Mouse (Mus musculus) CD4-positive helper T cell, adult 2 months (primary cell): ENCODE measurements around the gene Il21r.

Experiments
- DNase-seq: peaks from one replicate; pipeline ENCODE4 v3.0.0-alpha.2; 2012; ENCODE audit warnings: low read depth, missing footprints, low spot score

The Il21r gene

DNA sequence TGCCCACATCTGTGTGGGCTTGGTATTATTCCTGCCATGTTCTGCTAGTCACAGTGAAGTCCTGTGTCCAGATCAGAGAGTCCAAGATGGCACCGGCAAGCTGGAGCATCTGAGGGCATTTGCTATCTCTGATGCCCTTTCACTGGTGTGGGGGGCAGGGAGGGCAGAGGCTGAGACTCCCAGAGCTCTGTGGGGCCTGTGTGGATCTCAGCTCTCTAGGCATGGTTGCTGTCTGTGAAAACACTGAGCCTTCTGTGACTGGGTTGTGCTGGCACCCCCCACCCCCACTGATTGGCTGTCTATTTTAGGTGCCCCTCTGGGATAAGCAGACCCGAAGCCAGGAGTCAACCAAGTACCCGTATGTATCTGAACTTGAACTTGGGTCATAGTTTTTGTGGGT, 28.4 kb upstream of the Il21r start:
- no peak for DNase-seq

DNA sequence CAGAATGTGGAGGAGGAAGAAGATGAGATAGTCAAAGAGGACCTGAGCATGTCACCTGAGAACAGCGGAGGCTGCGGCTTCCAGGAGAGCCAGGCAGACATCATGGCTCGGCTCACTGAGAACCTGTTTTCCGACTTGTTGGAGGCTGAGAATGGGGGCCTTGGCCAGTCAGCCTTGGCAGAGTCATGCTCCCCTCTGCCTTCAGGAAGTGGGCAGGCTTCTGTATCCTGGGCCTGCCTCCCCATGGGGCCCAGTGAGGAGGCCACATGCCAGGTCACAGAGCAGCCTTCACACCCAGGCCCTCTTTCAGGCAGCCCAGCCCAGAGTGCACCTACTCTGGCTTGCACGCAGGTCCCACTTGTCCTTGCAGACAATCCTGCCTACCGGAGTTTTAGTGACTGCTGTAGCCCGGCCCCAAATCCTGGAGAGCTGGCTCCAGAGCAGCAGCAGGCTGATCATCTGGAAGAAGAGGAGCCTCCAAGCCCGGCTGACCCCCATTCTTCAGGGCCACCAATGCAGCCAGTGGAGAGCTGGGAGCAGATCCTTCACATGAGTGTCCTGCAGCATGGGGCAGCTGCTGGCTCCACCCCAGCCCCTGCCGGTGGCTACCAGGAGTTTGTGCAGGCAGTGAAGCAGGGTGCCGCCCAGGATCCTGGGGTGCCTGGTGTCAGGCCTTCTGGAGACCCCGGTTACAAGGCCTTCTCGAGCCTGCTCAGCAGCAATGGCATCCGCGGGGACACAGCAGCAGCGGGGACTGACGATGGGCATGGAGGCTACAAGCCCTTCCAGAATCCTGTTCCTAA, 27.3 kb upstream of the Il21r start:
- peak; percentile 24 for DNase-seq

DNA sequence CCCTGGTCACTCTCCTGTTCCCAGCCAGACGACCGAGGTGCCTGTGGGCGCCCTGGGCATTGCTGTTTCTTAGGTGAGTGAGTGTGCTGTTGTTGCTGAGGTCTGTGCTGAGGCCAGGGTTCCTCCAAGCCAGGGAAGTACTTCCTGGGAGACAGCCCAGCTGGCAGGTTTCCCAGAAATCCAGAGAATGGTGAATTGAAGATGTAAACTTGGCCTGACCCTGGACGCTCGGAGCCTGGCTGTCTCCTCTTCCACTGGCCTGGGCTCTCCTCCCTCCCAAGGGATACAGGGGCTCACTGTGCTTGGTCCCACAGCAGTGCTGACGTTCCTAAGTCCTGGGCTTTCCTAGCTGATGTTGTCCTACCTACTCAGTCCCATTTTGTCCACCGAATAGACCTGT, 26.2 kb upstream of the Il21r start:
- DNase-seq: no peak

DNA sequence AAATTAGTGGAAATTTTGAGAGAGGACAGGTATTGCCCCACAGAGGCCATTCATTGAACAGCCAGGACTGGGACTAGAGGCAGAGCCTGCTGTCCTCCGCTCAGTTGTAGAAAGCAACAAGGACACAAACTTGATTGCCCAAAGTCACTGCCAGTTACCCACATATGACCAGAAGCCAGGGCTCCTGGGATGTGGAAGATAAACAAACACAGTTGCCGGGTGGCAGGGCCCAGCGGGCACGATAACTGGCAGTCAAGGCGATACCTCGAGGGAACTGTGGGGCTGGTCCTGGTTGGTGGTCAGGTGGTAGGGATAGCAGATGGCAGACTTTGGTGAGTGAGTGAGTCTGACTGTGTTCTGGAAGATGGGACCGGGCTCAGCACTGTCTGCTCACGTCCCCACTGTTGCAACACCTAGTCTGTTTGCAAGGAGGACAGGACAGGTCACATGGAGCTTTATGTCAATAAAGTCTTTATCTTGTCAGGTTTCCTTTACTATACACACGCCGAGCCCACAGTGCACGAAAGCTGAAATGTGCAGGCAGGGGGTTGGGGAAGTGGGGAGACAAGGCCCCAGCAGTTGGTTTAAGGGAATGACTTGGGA, 25.6 kb upstream of the Il21r start:
- DNase-seq: no peak

DNA sequence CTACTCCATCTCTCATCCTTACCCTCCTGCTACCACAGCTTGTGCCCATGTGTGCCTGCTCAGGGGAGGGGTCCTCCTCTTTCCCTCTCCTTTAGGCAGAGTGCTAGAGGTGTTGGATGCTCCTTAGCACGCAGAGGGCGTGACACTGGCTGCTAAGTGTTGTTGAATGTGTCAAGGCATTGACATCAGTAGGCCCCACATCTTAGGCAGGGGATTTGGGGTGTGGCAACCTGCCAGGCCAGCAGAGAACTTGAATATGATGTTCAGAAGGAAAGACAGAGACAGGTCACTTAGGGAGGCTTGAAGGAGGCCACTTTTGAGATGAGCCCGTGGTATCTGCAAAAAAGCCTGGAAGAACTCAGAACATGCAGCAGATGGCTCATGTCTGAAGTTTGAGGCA, 25.1 kb upstream of the Il21r start:
- peak; percentile 55 for DNase-seq

DNA sequence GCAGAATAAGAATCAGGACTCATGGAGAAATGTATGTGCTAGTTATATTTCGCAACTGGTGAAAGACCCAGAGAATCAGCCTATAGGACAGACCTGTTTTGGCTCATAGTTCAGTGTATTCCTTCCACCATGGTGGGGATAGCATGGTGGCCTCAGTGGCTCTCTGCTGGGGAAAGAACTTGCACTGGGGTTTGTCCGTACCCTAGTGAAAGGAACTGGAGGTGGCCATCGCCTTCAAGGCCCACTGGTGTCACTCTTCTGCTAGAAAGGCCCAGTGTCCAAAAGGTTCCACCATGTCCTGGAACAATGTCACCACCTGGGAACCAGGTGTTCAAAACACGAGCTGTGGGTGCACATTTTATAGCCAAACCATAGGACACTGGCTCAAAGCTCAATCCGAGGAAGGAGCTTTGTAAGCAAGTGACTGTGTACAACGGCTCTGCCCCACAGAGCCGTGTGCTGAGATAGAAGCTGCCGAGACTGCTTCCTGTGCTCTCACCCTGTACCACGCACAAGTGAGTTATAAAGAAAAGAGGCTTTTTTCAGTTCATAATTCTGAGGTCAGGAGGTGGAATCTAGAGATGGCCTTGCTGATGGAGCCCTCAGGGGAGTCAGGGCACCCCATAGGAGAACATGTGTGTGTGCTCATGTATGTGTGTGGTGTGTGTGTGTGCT, 23.5 kb upstream of the Il21r start:
- DNase-seq: peak; percentile 64

DNA sequence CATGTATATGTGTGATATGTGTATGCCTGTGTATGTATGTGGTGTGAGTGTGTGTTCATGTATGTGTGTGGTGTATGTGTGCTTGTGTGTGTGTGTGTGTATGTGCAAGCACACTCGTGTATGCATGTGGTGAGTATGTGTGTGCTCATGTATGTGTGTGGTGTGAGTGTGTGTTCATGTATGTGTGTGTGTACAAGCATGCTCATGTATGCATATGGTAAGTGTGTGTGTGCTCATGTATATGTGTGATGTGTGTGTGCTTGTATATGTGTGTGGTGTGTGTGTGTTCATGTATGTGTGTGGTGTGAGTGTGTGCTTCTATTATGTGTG, 23.0 kb upstream of the Il21r start:
- DNase-seq: no peak

DNA sequence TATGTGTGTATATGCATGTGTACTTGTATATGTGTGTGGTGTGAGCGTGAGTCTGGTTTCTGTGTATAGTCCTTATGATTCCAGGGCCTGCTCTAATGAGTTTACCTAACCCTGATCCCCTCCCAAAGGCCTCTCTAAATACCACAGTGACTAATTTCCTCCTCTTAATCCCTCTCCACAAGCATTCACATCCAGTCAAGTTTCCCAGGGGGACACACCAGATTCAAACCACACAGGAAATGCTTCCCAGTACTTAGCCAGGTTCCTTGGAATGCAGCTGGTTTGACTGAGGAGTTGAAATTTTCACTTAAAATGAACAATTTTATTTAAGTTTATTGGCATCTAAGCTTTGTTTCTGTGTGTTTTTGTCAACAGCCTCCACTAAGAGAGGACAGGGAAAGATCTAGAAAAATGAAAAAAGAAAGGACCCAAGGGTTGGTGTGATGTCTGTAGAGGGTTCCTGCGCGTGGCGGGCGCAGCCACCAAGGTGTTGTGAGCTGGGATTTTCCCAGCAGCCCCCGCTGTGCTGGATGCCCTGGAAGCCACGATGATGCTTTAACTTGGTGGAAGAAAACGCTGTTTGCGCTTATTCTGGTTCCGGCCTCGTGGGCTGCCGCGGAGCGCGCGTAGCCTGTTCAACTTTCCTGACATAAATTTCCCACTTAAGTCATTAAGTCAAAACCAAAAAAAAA, 22.5 kb upstream of the Il21r start:
- DNase-seq: no peak

DNA sequence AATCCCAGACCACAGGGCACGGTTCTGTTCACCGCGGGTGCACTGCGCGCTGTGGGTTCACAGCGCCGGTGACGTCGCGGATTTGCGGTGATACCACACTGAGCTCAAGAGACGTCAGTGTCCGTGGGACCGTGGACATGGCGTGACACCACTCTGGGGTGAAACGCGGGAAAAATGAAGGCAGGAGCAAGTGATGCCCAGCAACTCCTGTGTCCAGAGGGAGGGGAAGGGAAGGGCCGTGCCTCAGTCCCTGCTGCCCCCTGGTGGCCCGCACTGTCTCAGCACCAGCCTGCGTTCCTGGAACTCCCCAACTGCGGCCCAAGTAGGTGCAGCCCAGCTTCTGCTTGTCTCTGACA, 21.9 kb upstream of the Il21r start:
- peak; percentile 92 for DNase-seq

DNA sequence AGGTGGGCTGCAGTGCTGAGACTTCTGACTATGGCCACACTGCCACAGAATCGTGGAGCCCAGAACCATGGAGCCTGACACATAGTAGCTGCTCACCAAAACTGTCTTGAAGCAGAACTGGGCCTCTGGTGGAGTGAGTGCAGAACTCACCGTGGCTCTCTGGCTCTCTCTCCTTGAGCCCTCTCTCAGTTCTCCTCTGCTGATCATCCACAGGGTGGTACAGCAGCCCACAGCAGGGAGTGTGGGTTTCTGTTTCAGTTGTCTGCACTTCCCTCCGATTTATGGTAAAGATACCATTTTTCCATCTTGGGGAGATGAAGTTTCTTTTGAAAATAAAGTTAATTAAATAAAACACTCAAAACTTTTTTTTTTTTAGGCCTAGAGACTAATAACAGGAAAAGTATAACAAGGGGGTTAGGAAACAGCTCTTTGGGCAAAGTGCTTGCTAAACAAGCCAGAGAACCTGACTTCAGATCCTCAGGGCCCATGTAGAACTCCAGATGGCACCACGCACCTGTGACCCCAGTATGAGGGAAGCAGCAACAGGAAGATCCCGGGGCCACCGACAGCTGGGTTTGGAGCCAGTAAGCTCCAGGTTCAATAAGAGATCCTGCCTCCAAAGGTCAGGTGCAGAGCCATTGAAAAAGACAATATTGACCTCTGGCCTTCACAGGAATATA, 19.8 kb upstream of the Il21r start:
- peak; percentile 35 for DNase-seq

DNA sequence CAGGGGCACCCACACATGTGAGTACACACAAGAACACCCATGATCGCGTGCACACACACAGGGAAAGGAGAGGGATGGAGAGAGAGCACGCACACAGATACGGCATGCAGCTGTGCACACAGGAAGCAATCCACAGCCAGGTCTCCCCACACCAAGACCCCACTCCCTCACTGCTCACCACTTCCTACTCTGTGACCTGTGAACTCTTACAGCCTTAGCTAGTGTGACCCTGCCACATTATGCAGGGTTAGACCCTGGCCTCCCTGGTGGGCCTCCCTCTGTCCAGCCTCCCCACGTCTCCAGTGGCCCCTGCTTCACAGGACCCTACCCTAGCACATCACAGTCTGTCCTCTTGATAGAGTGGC, 19.2 kb upstream of the Il21r start:
- no peak for DNase-seq

DNA sequence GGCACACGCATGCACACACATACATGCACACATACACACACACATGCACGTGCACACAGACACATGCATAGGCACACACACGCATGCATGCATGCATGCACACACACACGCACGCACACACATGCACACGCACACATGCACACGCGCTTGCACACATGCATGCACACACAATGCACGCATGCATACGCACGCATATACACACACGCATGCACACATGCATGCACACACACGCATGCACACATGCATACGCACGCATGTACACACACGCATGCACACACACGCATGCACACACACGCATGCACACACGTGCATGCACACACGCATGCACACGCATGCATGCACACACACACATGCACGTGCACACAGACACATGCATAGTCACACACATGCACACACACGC, 16.9 kb upstream of the Il21r start:
- no peak for DNase-seq

DNA sequence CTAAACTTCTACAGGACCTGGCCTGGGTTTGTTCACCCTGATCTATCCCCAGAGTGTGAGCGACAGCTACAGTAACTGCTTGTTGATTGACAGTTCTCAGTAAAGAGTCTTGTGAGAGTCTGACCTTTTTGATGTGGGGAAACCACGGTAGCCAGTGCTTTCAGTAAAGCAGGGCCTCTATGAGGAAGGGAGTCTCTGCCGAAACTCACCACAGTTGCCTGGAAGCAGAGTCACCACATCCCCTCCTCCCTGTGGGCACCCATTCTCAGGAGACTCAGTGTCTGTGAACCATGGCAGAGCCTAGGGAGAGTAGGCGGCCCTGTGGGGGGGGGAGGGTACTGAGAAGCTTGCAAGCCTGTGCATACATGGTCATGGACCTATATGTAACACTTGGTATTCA, 14.5 kb upstream of the Il21r start:
- DNase-seq: peak; percentile 90

DNA sequence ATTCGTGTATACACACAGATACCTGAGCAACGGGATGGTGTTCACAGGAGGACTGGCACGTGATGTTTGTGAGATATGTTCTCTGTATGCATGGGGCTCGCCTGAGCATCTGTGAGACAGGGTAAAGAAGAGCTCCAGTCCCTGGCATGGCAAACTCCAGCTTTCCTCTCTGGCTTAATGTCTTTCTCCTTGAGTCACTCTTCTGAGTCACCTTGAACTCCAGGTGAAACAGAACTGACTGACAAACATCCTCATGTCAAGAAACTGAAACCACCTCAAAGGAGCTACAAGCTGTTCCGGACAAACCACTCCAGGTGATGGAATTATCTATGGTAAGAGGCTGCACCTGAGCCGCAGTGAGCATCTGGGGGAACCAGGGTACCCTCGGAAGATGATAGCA, 13.3 kb upstream of the Il21r start:
- no peak for DNase-seq

DNA sequence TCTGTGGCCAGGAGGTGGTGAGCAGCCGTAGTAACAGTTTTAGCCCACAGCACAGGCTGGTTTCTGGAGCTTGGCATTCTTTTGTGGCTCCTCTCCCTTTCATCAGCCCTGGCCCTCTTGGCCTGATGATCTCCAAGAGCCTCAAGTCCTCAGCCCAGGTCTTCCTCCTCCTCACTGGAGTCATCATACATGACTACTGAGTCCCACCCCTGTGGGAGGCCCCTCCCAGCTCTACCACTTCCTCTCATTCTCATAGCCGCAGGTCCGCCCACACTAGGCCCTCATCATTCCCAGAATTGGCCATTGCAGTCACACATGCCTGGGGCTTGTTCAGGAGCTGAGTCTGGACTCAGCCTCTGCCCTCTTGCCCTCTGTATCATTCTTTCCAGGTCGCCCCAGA, 9.4 kb upstream of the Il21r start:
- peak; percentile 78 for DNase-seq

DNA sequence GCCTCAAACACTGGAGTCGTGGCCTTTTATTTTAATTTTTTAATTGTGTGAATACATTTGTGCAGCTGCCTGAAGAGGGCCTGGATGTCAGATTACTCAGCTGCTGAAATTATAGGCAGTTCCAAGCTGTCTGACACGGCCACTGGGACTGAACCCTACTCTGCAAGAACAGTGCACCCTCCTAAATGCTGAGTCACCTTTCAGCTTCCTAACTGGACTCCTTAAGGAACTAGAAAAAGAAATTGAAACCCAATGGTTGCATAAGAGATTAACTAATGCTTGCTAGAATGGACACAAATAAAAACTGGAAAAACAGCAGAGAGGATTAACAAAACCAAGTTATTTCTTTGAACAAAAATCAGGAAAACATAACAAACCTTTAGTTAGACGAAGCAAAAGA, 6.8 kb upstream of the Il21r start:
- DNase-seq: no peak

DNA sequence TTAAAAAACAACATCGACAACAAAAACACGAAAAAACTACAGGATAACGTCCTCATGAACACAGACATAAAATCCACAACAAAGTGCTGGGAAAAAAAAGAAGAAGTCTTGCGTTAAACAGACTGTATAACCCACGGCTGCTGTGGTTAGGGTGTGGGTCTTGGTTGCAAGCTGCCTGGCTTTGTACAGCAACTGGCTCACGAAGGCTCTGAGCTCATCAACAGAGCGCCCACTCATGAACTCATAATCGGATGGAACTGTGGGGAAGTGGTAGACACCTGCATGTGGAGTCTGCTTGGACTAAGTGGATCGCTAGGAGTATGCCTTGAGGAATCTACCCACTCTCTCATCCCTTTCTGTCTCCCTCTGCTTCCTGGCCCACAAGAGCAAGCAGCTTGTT, 6.1 kb upstream of the Il21r start:
- peak; percentile 70 for DNase-seq

DNA sequence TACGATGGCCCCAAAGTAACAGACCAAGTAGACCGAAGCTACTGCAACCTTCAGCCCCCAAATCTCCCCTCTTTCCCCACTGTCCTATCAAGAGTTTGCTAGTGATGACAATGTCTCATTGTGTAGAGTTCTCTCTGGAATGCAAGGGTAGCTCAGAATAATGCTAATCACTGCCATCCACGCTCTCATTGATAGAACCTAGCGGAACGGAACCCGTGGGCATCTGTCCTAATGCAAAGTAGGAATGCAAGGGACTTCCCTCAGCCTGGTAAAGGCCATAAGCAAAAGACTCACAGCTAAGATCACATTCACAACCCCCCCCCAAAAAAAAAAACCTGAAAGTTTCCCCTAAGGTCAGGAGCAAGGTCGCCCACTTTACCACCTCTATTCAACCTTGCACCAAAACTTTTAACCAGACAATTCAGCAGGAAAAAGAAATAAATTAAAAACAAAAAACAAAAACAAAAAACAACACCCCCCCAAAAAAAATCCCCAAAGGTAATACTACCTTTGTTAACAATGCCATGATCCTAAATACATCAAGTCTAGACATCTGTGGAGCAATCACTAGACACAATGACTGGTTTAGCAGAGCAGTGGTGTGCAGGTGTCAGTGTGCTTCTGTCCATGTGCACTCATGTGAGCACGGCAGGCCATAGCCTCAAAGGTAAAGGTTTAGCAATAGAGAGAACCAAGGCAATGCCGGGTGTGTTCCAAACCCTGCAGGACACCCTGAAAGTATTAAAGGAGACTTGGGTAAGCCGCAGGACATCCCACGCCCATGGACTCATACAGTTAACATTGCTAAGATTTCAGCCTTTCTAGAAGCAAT, 5.5 kb upstream of the Il21r start:
- no peak for DNase-seq

DNA sequence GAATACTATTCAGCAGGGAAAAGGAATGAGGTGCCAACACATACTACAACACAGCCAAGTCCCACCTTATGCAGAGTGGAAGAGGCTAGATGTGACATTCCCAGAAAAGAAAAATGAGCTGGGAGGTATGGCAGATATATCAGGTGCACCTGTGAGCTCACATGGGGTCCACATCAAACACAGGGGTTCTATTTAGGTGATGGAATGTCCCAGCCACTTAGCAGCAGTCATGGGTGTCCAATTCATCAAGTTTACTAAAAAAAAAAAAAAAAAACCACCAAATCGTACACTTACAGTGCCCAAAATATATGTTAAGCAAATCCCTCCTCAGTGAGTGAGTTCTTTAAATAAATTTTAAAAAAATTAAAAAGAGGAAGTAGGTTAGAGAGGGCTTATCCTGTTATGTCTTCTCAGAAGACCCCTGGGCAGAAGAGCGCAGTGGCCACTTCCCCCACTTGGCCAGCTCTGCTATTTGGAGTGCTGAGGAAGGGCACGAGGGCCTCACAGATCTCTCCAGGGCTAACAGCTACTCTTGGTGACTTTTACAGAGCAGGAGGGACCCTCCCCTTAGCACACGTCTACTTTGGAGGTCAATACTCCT, 3.8 kb upstream of the Il21r start:
- DNase-seq: no peak

DNA sequence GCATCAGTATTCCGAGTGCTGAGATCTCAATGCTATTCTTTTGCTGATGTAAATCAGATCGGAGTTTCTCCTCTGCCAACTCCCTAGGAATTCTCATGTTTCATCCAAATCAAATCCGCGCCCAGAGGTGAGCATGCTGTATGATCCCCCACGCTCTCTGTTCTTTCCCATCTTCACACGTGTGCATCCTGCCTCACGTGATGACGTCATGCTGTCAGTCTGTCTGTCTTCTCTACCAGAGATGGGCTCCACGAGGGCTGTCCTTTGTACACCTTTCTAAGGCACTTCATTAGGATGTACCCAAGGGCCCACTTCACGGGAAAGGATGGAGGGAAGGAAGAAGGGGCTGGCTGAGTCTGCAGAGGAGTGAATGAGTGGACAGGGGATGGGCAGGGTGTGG, 3.1 kb upstream of the Il21r start:
- DNase-seq: no peak
